7 mouse cellular contexts compared by ENCODE assay signal in genomic region chr10:76734979-76735378, GRCm38 (mm10). TPM values are rescaled to one million over a fixed set of nuclear protein-coding genes. Genes with fewer than 3 reads are reported as not detected.
DNase-seq lines count a peak whose midpoint lies in the region; ATAC-seq and TF ChIP-seq lines count a peak whose summit lies in the region.

No protein-coding gene starts in this region.

- DNase-seq in WW6 (ENCODE audit: low read depth, low spot score): peak; percentile 34
- DNase-seq in cerebellum, adult 9-11 months: peak; percentile 64
- peak; percentile 77 to 83 for DNase-seq in frontal cortex, postnatal 25 days (ENCODE audit: low spot score in 2 of 2)
- DNase-seq in left cerebral cortex, adult 2 months (ENCODE audit: extremely low spot score in 1 of 2, low spot score in 2 of 2): peak; percentile 77 to 86
- peak; percentile 88 for DNase-seq in right cerebral cortex, postnatal 4 days

- ATAC-seq in inflammation-experienced regulatory T-cells, adult 6 months: peak; percentile 77
- ATAC-seq in megakaryocyte-erythroid progenitor cell, adult 5-6 weeks (replicated peaks; ENCODE audit: low FRiP score, low TSS enrichment, poor library complexity, severe bottlenecking): peak; percentile 86

- intact Hi-C loops in left cerebral cortex, adult 2 months (cut with DNase I): loop anchor here (1.0 to 5.0 kb wide), 5 partner anchors 68 to 280 kb away; partner anchors contain the start of genes Col6a2, Mcm3ap and Ybey

- H3K27ac ChIP-seq in left cerebral cortex, adult 2 months: no peak overlapping the region

- no peak overlapping the region for H3K4me3 ChIP-seq in left cerebral cortex, adult 2 months

- TF ChIP-seq CTCF in left cerebral cortex, adult 2 months (IDR thresholded peaks at IDR 0.05): peak; percentile 92

RNA-seq across cellular contexts. Expression of gene Col6a1, which starts 9.0 kb away (rescaled TPM):
- polyA plus RNA-seq in inflammation-experienced regulatory T-cells, adult 6 months (2017; shearing (Covaris generic)): not detected
- total RNA-seq in left cerebral cortex, adult 2 months (2021): 10 to 100 TPM; 37.5 to 51.9 TPM
- not detected in 2 replicates for total RNA-seq in megakaryocyte-erythroid progenitor cell, adult 5-6 weeks (2014; fragmentation: Nextera tagmentation)
- not detected in 2 replicates for total RNA-seq in megakaryocyte-erythroid progenitor cell, adult 5-6 weeks (2017)

Comparison
In these comparisons a context has a peak if more than half of its experiments do, and no peak if none do; other contexts are left out.
1. DNase-seq: peak in every context shown above with its lines; median percentile 88 in right cerebral cortex, postnatal 4 days; 82 in left cerebral cortex, adult 2 months; 80 in frontal cortex, postnatal 25 days; 64 in cerebellum, adult 9-11 months; 34 in WW6.
2. RNA of gene Col6a1, which starts 9.0 kb away (total RNA-seq): 37.5 to 51.9 TPM in left cerebral cortex, adult 2 months; not detected in megakaryocyte-erythroid progenitor cell, adult 5-6 weeks; every median in the first group is over 10 times any median in the second.